Mouse (Mus musculus) hindlimb bud, embryonic 11.5 days (tissue): Measurements from ENCODE around the gene Ppp6r2.

Experiments
- DNase-seq: peaks from one replicate; pipeline ENCODE4 v3.0.0-alpha.2; 2012; ENCODE audit warnings: low read depth, low spot score; ENCODE audit errors: extremely low spot score

Ppp6r2 gene

DNA sequence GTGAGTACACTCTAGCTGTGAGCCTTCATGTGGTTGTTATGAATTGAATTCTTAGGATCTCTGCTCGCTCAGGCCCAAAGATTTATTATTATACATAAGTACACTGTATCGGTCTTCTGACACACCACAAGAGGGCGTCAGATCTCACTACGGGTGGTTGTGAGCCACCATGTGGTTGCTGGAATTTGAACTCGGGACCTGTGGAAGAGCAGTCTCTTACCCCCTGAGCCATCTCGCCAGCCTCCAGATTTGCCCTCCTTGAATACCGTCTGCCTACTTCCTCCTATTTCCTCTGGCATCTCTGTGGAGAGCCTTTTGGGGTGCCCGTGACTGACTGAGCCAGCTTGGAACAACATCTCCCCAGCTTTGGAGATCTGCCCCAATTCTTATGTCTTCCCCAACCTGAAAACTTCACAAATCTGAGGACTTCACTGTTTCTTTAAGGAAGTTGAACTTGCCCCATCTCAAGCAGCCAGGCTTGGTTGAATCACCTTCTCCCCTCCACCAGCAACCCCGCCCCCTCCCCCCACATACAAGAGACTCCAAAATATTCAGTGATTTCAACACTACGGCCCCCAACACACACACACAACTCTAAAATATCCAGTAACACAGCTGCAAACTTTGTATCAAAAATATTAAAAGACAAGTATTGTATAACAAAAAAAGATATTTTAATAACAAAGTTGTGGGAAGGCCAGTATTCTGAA is 29.6 kb upstream of the Ppp6r2 start:
- no peak for DNase-seq

DNA sequence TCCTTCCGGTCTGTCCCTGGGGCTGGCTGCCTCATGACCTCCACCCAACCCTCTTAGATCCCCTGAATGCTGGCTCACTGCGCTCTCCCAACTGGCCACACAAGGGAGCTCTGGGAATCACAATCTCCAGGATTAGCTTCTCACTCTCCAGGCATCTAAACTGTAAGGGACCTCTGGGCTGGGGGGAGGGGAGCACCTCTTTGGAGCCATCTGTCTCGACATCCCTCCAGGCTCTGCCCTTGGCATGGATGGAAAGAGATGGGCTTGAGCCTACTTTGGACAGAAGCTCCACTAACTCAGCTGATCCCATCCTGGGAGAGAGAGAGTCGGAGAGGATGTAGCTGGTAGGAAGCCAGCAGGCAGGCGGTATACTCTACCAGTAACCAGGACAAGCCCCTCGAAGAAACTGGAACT is 29.0 kb upstream of the Ppp6r2 start:
- no peak for DNase-seq

DNA sequence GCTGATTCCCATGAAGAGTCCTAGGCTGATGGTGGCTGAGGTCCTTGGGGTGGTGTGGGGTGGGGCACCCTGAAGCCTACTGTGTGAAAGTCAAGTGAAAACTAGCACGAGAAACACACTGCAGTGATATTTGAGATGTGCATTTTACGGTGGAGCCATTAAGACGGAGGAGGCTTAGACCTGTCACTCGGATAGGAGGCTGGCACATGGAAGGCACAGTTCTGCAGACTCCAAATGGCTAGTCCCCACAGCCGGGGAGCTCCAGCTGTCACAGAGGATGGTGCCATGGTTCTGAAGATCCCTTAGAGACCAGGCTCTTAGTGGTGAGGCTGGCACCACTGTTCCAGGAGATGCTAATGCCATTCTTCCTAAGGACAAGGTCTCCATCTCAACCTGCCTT is 28.5 kb upstream of the Ppp6r2 start:
- no peak for DNase-seq

DNA sequence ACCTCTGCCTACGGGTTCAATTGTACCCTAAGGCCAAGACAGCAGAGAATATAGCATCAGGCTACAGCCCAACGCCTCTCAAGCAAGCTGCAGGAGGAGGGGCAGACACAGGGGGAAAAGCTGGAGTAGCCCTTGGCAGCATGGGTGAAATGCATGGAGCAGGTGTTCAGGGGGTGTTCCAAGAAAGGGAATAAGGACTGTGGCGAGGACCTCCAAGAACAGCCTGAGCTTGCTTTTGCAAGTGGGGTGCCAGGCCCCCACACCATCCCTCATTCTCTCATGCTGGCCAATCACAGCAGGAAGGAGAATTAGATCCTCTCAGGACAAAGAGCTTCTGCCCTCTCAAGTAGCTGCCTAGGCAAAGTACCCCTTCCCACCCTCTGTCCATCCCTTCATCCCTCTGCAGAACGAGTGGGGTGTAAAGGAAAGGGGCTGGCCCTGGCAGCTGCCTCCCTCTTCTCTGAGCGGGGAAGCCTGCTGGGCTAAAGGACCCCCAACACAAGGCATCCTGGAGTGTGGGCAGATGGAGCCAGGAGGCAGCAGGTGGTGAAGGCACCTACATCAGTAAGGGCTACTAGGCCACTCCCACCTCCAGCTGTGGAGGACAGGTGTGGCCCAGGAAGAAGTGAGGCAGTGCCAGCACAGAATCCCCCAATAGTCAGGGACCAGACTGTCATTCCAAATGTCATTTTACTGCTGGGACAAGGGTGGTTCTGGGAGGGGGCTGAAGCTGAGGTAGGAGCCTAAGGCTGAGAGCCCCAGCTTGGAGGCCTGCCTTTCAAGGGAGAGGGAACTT is 27.0 kb upstream of the Ppp6r2 start:
- no peak for DNase-seq

DNA sequence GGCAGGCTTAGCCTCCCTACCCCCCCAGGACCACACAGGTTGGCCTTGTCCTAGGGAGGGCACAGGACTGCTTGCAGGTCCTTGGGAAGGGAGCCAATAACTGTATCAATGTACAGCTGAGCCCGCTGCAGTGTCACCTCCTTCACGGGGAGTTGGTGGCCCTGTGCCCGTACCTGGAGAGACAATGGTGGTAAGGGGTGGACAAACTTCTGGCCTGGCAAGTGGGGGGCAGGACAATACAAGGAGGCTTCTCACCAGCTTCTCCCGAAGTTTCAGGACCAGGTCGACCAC is 26.5 kb upstream of the Ppp6r2 start:
- DNase-seq: no peak

DNA sequence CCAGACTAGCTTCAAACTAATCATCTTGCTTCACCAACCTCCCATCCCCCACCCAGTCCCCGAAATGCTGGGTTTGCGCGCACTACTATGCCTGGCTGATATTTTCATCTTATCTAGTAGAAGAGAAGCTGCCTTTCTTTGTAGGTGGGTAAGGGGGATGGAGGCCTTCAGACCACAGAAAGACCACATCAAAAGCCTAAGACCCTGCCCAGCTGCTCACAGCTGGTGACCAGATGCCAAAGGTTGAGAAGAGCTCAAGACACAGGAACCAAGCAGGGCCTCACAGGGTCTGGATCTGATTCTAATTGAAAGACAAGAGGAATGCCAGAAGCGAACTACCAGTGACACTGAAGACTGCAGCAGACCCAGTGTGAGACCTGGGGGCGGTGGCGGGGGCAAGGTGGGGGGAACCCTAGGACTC is 16.1 kb upstream of the Ppp6r2 start:
- DNase-seq: no peak

DNA sequence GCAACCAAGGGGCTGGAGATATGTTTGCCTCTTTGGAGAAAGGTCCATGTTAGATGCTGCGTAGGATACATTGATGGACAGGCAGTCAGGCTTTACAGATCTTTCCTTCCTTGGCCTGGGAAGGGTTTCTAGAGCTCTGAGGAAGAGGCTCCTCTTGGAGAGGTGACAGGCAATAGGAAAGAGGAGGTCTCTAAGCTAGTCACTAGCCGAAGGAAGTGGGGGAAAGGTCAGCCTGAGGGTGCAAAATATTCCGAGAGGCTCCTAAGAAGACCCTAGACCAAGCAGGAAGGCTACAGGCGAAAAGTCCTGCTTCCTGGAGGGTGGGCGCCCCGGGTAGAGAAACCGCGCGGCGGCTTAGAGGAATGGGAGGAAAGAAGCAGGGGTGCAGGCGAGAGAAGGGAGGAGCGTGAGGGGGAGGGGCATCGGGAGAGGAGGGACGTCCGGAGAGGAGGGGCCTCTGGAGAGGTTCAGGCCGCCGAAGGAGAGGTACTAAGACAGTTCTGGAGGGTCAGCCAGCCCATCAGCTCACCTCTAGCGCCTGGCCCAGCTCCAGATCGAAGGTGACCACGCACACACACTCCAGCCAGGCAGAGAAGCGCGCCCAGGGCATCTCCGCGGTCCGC is 15.6 kb upstream of the Ppp6r2 start:
- DNase-seq: no peak

DNA sequence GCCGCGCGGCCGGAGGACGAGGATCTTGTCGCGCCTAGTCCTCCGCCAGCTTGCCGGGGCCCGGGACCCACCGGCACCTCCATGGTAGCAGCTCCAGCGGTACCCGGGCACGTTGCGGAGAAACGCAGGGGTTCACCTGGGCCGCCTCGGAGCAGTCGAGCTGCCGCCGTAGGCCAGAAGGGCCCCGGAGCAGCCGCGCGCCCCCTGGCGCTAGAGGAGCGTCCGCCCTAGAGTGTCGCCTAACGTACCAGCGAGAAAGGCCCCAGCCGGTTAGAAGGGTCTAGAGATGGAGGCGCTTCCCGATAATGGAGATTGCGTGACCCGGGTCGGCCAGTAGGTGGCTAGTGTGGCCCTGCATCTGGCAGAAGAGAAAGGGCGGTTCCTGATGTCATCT is 15.0 kb upstream of the Ppp6r2 start, which contains the start of gene Dennd6b:
TSS of gene Dennd6b (minus strand) at position 184 of the 394 bp plus-strand sequence.
- DNase-seq: peak; percentile 85

DNA sequence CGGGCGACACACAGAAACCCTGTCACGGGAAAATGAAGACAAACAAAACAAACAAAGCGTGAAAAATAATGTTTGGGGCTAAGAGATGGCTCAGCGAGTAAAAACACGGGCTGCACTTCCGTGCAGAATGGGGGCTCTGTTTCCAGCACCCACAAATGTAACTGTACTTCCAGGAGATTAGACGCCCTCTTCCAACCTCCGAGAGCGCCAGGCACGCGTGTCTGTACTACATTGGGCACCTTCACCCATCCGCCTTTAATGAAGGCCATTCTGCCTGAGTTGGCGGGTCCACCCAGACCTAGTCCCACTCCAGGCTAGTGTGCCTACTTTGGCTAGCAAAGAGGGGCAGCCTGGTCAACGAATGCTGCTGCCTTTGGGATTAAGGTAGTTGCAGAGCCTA is 14.3 kb upstream of the Ppp6r2 start:
- no peak for DNase-seq

DNA sequence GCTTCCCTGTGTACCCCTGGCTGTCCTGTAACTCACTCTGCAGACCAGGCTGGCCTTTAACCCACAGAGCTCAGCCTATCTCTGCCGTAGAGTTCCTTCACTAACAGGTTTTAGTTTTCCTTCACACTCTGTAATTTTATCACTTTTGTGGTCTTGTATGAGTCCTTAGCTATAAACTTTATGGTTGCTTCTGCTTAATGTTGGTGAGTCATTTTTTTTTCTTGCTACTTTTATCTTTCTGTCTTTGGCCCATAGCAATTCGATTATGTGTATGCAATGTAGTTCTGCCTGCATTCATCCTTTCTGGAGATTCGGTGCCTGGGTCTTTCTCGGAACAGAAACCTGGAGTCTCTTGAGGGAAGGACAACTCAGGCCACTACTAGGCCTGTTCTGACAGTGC is 3.9 kb upstream of the Ppp6r2 start:
- DNase-seq: no peak

DNA sequence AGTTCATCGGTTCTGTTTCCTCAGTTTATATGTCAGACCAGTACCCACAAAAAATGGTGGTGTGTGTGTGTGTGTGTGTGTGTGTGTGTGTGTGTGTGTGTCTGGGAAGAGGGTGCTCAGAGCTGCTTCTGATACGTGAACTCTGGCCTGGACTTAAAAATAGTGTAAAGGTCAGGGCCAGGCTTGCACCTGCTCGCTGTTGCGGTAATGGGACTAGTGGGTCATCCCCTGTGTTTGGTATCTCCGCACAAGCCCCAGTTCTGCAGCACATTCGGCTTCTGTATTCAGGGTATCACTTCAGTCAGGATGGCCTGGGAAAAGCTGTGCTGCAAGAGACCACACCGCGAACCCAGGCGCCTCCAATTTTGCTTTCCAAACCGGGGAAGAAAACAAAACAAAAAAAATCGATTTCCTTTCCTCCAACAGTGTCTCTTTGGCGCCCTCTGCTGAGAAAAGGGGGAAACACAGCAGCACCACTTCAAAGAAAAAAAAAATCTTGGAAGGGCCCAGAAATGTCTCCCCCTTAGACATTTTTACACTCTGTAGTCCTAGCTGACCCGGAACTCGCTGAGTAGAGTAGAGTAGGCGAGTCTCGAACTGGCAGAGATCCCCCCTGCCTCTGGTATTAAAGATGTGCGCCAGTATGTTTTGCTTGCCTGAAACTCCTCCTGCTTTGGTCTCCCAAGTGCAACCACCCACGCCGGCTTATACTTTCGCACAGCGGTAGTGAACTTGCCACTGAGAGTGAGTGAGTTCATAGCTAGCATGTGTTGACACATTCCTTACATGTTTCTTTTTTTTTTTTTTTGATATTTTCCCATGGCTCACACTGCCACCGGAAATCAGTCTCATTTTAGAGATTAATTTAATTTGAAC is 1.2 kb upstream of the Ppp6r2 start:
- DNase-seq: no peak

DNA sequence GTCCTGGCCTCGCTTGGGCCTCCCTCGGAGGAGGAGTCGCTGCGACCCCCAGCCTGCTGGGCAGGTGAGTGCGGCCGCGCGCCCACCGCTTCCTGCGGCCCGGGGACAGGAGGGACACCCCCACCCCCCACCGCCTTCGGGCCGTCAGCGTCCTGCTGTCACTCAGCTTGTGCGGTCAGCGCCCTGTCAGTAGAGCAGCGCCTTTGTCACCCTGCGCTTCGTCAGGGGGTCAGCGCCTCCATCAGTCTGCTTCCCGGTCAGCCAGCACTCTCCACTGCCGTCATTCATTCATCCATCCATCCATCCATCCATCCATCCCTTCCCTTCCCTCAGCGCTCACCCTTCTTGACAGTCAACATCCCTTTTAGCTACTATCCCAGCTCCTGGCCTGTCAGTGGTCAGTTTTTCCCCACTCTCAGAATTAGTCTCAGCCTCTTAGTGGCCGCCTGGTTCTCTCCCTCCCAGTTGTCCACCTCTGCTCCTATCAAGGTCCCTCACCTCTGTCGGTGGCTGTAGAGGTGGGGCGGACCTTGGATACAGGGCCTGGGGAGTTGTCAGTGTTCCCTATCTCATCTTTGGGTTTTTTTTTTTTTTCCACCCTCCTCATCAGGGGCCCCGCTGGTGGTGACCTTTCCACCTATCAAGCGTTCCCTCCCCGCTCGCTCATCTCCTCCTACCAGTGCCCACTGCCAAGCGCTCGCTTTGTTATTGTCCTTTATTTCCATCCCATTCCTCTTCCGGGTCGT is 536 bp downstream of the Ppp6r2 start:
- DNase-seq: no peak

DNA sequence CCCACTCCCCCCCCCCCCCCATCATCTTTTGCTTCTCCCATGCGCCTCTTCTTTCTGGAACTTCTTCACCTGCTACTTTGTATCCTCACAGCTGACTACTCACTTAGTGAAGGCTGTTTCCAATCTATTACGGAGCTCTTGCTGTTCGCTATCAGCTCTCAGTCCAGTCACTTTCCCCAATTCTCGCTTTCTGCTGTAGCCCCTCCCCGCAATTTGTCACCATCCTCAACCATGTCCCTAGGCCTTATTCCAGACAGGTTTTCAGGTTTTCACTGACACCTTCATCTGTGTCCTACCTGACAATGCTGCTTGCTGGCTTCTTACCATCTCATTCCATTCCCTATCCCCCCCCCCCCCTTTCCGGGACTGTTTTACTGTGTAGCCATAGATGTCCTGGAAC is 1.1 kb downstream of the Ppp6r2 start:
- DNase-seq: no peak

DNA sequence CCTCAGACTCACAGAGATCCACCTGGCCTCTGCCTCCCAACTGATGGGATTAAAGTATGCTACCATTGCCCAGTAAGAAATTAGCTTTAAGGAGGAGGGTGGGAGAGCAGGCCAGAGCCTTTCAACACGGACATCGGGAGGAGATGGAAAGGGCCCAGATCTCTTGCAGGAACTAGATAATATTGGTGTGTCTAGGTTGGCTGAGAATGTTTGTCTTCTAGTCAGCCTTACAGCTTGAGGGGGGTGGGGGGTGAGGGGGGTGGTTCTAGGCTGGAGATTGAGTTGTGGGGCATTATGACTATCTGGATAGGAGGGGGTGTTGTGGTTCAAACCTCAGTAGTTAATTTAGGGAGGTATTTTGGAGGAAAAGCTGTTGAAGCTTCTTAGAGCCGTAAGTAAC is 2.2 kb downstream of the Ppp6r2 start:
- no peak for DNase-seq

DNA sequence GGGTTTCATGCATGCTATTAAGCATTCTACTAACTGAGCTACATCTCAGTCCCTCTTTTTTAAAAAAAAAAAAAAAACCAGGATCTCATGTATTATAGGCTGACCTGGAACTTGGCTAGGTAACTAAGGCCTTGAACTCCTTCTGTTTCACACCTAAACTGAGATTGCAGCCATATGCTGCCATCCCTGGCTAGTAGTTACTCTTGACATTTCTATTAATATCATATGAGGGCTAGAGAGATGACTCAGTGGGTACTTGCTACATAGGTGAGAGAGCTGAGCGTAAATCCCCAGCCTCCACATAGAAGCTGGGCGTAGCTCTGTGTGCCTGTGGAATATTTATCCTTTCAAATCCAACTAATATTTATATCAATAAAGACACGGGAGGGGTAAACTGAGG is 3.6 kb downstream of the Ppp6r2 start:
- DNase-seq: no peak

DNA sequence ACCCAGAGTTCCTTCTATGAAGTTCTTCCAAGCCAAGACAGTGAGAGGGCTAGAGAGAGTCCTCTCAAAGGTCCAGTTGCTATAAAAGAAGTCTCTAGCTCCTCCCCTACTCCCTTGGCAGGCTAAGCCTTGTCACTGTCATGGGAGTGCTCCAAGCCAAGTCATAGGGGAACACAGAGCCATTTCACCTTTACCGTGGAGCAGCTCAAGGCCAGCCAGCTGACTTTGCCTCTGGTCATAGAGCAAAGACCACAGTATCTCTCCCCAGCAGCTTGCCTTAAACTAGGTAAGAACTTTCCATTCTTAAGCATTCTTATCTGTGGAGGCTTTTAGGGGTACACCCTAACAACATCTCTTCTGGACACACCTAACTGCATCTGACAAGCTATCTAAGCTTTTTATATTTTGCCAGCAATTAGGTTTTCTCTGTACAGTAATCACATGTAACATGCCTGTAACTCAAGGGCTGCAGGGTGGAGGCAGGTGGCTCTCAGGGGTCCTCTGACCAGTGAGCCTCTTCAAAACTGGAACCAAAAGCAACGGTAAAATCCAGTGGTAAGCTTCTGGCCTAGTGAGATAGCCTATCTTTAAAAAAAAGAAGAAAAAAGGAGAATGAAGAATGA is 4.4 kb downstream of the Ppp6r2 start:
- DNase-seq: no peak

DNA sequence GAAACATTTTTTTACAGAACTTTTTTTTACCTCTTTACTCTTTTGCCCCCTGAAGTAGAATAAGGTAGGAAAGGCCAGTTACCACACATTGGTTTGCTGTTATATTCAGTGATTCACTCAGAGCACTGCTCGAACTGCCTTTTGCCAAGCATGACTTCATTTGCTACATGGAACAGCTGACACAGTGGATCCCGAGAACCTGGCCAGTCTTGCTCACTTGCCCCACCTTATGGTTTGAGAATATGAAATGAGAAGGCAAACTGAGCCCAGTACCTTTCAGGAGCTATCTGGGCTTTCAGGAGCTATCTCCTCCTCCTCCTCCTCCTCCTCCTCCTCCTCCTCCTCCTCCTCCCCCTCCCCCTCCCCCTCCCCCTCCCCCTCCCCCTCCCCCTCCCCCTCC is 22.2 kb downstream of the Ppp6r2 start:
- no peak for DNase-seq

DNA sequence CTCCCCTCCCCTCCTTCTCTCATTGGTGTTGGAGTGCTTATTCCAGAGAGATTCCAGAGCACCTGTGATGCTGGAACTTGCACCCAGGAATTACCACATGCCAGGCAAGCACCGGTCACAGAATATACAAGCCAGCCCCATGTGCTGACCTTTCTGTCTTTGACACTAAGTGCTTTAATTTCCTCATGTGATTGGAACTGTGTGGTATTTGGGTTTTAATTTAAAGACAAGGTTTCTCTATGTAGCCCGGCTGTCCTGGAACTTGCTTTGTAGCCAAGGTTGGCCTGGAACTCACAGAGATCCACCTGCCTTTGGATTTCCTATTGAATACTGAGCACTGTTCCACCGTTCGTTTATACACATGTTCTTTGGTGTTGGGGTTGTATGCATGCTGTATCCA is 22.7 kb downstream of the Ppp6r2 start:
- no peak for DNase-seq

DNA sequence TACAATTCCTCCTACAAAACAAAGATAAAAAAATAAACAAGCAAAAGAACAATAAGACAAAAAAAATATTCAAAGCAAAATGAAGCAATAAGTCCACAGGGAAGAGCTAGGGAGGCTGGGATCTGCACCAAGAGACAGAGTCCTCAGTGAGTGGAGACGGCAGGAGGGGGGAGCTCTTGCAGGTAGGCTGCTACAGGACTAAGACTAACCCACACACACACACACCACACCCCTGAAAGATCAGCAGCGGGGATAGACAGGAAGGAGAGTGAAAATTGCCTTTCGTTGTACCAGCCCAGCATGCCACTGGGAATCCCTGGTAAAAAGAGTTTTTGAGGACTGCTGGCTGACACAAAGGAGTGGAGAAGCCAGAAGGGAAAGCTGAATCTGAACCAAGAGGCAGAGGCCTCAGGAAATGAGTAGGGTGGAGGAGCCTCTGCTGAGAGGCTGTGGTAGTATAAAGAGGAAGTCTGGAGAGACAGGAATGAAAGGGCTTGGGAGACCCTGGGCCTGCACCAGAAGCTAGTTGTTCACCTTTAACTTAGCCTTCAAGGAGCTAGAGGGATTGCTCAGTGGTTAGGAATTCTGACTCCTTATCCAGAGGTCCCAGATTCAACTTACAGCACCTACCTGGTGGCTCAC is 28.5 kb downstream of the Ppp6r2 start:
- DNase-seq: no peak

DNA sequence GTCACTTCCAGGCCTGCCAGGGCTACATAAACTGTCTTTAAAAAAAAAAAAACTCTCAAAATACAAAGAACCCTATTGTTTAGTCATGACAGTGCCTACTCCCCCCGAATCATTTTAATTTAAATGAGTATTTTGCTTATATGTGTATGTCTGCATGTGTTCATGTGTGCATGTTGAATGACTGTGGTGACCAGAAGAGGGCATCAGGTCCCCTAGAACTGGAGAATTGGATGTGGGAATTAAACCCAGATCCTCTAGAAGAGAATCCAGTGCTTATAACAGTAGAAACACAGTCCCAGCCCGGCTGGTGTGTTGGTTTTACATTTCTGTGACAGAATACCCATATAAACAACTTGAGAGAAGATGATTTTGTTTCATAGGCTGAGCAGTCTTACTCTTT is 29.7 kb downstream of the Ppp6r2 start:
- no peak for DNase-seq
